Mouse (Mus musculus) liver, embryonic 14.5 days (tissue): ENCODE measurements around the gene Rbm46.

Experiments
- CTCF ChIP-seq: IDR thresholded peaks from 2 replicates; pipeline ENCODE4 v1.5.1; 2016; ENCODE audit warnings: antibody characterized with exemption, low read depth, control low read depth
- EP300 ChIP-seq: IDR thresholded peaks from 2 replicates; pipeline ENCODE4 v1.6.1; 2016; ENCODE audit warnings: antibody characterized with exemption, low read depth

- no peak for TF ChIP-seq CTCF
- TF ChIP-seq EP300: no peak
Observed at GRCm38 (mm10) chr3:82888842-82889241, 12.6 kb upstream of the Rbm46 start.
